Mouse (Mus musculus) thymus, adult 18-20 months (tissue): ENCODE measurements around the gene Mul1.
"Not testable (repeated sequence)": the region's sequence is repeated elsewhere in the genome, so short reads cannot be mapped to it uniquely, and the experiment has no call there.

Source experiments
- DNase-seq, 2 experiments: peaks; one replicate each; pipeline ENCODE4 v3.0.0; 2022; ENCODE audit warnings: mixed read lengths in 2 of 2

Mul1 gene

GRCm38 (mm10) chr4:138434347-138435316 lies at the start of gene Mul1:
TSS of gene Mul1 (plus strand) at chr4:138434671.
- DNase-seq, result peak; percentile 86 to 92

DNA sequence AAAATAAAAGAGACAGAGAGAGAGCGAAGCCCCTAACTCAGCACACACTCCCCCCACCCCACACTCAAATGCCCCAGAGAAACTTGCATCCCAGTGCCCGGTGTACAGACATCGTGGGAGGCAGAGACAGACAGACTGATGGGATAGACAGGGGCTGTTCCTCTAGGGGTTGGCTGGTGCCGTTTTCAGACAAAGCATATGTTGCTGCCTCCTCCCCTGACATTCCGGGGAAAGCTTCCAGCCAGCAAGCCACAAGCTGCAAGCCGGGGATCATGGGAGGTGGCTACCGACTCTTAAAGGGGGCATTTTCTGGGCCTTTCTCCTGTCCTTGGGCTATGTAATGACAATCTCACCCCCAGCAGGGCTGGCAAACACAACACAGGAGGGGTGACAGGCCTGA lies 40.8 kb upstream of the Mul1 start:
- DNase-seq, result no peak

GRCm38 (mm10) chr4:138395087-138395970 lies 39.1 kb upstream of the Mul1 start:
- no peak for DNase-seq

- DNase-seq, result no peak
Observed at GRCm38 (mm10) chr4:138395971-138396645, 38.4 kb upstream of the Mul1 start, which contains the start of gene Fam43b. TSS of gene Fam43b (minus strand) at chr4:138396528.

GRCm38 (mm10) chr4:138396711-138397110 lies 37.8 kb upstream of the Mul1 start:
- DNase-seq, result no peak

- no peak for DNase-seq
Observed at GRCm38 (mm10) chr4:138404806-138405205, 29.7 kb upstream of the Mul1 start.

GRCm38 (mm10) chr4:138407479-138408194 lies 26.8 kb upstream of the Mul1 start:
- DNase-seq, result no peak

GRCm38 (mm10) chr4:138411011-138411410 lies 23.5 kb upstream of the Mul1 start:
- no peak for DNase-seq

DNA sequence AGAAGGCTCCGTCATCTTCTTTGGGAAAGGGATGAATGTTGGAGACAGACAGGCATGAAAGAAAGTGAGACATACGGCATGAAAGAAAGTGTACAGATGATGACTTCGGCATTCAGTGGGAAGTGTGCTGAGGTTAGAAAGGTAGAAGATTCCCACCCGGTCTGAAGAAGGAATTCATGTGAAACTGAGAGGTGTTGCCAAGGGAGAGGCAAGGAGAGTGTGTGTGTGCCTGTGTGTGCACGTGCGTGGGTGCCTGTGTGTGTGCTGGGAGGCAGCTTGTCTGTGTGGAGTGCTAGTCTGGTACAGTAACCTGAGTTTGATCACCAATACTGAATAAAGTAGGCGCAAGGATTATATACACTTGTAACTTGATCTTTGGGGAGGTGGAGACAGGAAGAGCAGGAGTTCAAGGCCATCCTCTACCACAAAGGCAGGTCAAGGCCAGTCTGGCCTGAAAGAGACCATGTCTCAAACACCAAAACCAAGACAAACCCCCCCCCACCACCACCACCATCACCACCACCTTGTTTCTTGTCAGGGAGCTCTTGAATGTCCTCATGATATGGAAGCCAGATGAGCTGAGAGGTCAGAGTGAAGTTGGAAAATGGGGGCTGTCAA lies 22.9 kb upstream of the Mul1 start:
- no peak for DNase-seq

- DNase-seq, result no peak
Observed at GRCm38 (mm10) chr4:138414725-138415124, 19.7 kb upstream of the Mul1 start.

- DNase-seq, result no peak
Observed at GRCm38 (mm10) chr4:138415991-138416390, 18.5 kb upstream of the Mul1 start.

DNA sequence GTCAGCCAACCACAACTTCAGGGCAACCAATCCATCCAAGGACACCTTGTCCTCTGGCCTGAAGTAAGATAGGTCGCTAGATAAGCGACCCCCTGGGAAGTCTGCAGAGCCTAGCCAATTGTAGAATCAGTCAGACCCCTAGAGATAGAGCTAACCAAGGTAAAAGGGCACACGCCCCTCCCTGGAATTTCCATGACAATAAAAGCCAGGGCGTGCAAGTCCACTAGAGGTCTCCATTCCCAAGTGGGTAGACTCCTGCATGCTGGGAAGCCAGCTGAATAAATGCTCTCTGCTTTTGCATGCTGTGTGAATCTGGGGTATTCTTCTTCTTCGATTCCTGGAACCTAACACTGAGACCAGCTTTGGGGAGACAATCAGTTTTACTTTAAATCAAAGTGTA lies 18.1 kb upstream of the Mul1 start:
- DNase-seq, result no peak

GRCm38 (mm10) chr4:138417882-138418281 lies 16.6 kb upstream of the Mul1 start:
- no peak for DNase-seq

DNA sequence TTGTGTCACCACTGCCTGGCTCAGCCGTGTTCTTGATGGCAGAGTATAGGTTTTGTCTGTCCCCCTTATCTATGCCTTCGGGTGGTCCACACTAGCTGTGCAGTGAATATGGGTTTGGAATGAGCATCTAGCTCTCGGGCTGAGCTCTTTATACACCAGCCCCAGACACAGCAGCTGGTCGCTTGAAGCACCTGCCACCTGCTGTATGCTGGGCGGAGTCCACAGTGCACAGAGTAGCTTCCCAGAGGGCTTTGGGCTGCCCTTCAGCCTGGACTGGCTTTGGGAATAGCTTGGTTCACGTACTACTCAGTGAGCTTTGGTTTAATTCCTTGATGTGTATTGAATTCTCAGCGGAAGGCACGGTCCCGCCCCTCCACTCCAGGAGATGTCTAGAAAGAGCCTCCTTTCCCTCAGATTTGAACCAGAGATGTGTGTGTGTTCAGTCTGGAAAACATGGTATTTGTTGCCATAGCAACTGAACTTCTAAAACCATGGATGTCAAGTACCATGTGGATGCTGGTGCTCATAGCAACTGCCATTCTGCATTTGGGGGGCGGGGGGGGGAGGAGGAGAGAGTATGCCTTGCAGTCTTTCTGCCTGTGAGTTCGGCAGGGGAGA lies 16.0 kb upstream of the Mul1 start:
- no peak for DNase-seq

DNA sequence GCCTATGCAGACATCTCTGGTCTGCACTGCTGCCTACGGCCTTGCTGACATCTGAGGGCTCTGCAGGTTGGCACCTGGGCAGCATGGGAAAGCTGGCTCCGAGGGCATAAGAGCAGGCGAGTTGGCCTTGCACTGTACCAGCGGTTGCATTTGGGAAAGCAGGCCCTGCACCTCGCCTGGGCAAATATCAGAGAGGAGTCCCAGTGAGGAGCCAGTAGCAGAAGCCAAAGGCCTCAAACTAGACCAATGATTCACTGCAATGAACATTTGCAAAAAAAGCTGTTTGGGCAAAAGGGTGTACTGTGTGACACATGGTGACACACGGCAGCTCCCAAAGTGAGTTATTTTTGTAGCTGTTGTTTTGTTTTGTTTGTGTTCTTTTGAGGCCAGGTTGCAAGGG lies 9.4 kb upstream of the Mul1 start:
- no peak for DNase-seq

DNA sequence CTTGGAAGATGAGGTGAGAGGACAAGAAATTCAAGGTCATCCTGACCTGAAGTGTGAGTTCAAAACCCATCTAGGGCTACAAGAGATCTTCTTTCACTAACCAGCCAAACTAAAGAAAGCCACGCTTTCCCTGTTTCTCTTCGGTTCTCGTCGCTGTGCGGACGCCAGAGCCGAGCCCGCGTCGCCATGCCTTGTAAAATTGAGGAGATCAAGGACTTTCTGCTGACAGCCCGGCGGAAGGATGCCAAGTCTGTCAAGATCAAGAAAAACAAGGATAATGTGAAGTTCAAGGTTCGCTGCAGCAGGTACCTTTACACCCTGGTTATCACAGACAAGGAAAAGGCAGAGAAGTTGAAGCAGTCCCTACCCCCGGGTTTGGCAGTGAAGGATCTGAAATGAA lies 8.9 kb upstream of the Mul1 start:
- DNase-seq, result not testable (repeated sequence)

DNA sequence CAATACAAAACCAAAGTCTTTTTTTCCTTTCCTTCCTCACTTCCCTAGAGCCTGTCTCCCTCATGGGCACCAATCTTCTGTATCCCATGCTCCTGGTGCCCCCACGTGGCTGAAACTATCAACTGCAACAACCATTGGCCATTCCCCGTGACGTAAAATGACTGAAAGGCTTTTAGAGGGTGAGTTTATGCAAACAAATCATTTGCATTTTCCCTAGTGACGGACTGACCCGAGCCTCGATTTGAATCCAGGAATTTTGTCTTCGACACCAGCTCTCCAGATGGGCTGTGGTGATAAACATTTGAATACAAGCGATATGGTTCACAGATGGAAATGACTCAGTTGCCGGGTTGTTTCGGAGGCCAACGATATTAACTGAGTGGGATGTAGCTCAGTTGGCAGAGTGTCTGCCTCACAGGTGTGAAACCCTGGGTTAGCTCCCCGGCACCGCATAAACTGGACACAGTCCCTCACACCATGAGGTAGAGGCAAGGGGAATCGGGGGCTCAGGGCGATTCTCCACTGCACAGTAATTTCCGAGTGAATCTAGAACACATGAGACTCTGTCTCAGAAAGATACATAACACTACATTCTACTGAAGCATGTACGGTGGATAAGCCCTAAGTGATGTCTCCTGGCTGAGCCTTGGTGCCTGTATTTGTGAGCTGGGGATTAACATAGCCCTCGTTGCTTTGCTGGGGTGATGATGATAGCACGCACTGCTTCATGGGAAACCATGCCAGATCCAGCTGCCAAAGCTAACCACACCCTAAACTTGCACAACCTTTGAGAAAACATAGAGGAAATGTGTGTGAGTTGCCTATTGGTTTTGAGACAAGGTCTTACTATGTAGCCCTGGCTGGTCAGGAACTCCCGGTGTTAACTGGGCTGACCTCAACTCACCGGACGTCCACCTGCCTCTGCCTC lies 7.4 kb upstream of the Mul1 start:
- DNase-seq, result peak; percentile 16 to 20

DNA sequence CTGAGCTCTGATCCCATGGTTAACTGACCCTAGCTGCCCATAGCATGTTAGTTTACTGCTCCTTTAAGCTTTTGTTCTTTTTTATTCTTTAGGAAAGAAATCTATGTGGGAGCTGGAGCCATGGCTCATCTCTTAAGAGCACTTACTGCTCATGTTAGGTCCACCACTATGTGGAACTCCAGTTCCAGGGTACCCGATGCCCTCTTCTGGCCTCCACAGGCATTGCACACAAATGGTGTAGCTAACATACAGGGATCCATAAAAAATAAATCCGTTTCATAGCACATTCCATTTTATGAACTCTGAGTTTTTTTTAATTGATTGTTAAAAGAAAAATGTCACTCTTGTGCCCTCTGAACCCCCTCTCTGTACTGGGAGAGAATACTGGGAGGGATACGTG lies 4.7 kb upstream of the Mul1 start:
- no peak for DNase-seq

- no peak for DNase-seq
Observed at GRCm38 (mm10) chr4:138431340-138431739, 3.1 kb upstream of the Mul1 start.

- no peak for DNase-seq
Observed at GRCm38 (mm10) chr4:138440062-138440461, 5.6 kb downstream of the Mul1 start.
